ENCODE assay signal across 17 mouse cellular contexts in genomic region chr11:89807998-89808397, GRCm38 (mm10). TPM values are rescaled to one million over a fixed set of nuclear protein-coding genes. Genes with fewer than 3 reads are reported as not detected.
"Had no signal": no experiment of that assay in that cellular context is flagged by ENCODE, and none has a peak within 500 bp of the region (broad histone marks: within the 10 kb centered on the region; RNA-seq: fewer than 3 reads in every experiment).

No protein-coding gene starts in this region.

- H3K9ac ChIP-seq: intestine, embryonic 15.5 days; limb, embryonic 12.5 days; limb, embryonic 15.5 days; liver, embryonic 14.5 days; liver, postnatal 0 days had no signal

- H3K4me1 ChIP-seq: limb, embryonic 15.5 days; megakaryocyte, embryonic 14.5 days had no signal

- ATAC-seq: intestine, embryonic 15.5 days; liver, postnatal 0 days had no signal

- H3K9me3 ChIP-seq: intestine, embryonic 15.5 days; limb, embryonic 12.5 days; limb, embryonic 15.5 days; megakaryocyte, embryonic 14.5 days; midbrain, embryonic 10.5 days had no signal

- DNase-seq: kidney, adult 11 months; kidney, adult 8-10 months; kidney, postnatal 14 days; kidney, postnatal 4 days; left cerebral cortex, postnatal 4 days; liver, postnatal 0 days; midbrain, embryonic 14.5 days; thymus, adult 18-20 months; thymus, postnatal 36 days had no signal

- H3K4me3 ChIP-seq: intestine, embryonic 15.5 days; limb, embryonic 12.5 days; limb, embryonic 15.5 days; megakaryocyte, embryonic 14.5 days; midbrain, embryonic 10.5 days had no signal

- H3K27me3 ChIP-seq: intestine, embryonic 15.5 days; limb, embryonic 12.5 days; limb, embryonic 15.5 days; megakaryocyte, embryonic 14.5 days had no signal

- H3K27ac ChIP-seq: intestine, embryonic 15.5 days; limb, embryonic 12.5 days; limb, embryonic 15.5 days; liver, embryonic 14.5 days; midbrain, embryonic 10.5 days had no signal

- H3K4me2 ChIP-seq: intestine, embryonic 15.5 days; limb, embryonic 12.5 days; limb, embryonic 15.5 days; liver, embryonic 11.5 days had no signal

- H3K36me3 ChIP-seq: intestine, embryonic 15.5 days; limb, embryonic 12.5 days; limb, embryonic 15.5 days; midbrain, embryonic 10.5 days had no signal

RNA-seq across cellular contexts. Expression of gene Ankfn1, which starts 30.5 kb away (rescaled TPM):
- polyA plus RNA-seq: liver, embryonic 11.5 days; liver, embryonic 14.5 days; liver, postnatal 0 days; spleen, adult 2 months had no signal
